Mouse (Mus musculus): Measurements from ENCODE around the gene Palb2.
"Not testable (repeated sequence)": the region's sequence is repeated elsewhere in the genome, so short reads cannot be mapped to it uniquely, and the experiment has no call there.

The Palb2 gene

GRCm38 (mm10) chr7:122101014-122101746 is 31.6 kb downstream of the Palb2 start:
- not testable (repeated sequence) for DNase-seq (ENCODE audit: low spot score in 2 of 2)

GRCm38 (mm10) chr7:122099222-122099621 is 33.6 kb downstream of the Palb2 start:
- peak; percentile 45 to 61 for DNase-seq (ENCODE audit: low spot score in 2 of 2)

- no peak for DNase-seq (ENCODE audit: low spot score in 2 of 2)
Measured at GRCm38 (mm10) chr7:122098009-122098408, 34.8 kb downstream of the Palb2 start.

GRCm38 (mm10) chr7:122094564-122095330 is 38.0 kb downstream of the Palb2 start:
- peak in 1 of 2 experiments; percentile 15 for DNase-seq (ENCODE audit: low spot score in 2 of 2)

- DNase-seq (ENCODE audit: low spot score in 2 of 2): peak in 1 of 2 experiments; percentile 37
Measured at GRCm38 (mm10) chr7:122087195-122087982, 45.4 kb downstream of the Palb2 start.

- DNase-seq (ENCODE audit: low spot score in 2 of 2): no peak
Measured at GRCm38 (mm10) chr7:122081071-122081470, 51.7 kb downstream of the Palb2 start.

GRCm38 (mm10) chr7:122079798-122080554 is 52.8 kb downstream of the Palb2 start:
- DNase-seq (ENCODE audit: low spot score in 2 of 2): no peak

- DNase-seq (ENCODE audit: low spot score in 2 of 2): no peak
Measured at GRCm38 (mm10) chr7:122074374-122074773, 58.4 kb downstream of the Palb2 start.

- no peak for DNase-seq (ENCODE audit: low spot score in 2 of 2)
Measured at GRCm38 (mm10) chr7:122067517-122068381, 65.0 kb downstream of the Palb2 start.

- DNase-seq (ENCODE audit: low spot score in 2 of 2): peak; percentile 95
Measured at GRCm38 (mm10) chr7:122066945-122067516, 65.8 kb downstream of the Palb2 start, which contains the start of the genes Ubfd1 and Ears2. TSS of gene Ubfd1 (plus strand) at chr7:122067175. TSS of gene Ears2 (minus strand) at chr7:122067263.

- DNase-seq (ENCODE audit: low spot score in 2 of 2): no peak
Measured at GRCm38 (mm10) chr7:122066102-122066944, 66.5 kb downstream of the Palb2 start.

- DNase-seq (ENCODE audit: low spot score in 2 of 2): no peak
Measured at GRCm38 (mm10) chr7:122065656-122066055, 67.1 kb downstream of the Palb2 start.

Measured in natural killer cell, adult 2 months (primary cell).